Mouse (Mus musculus): Measurements from ENCODE around the gene Elovl1. TPM values are rescaled to one million over a fixed set of nuclear protein-coding genes. Genes with fewer than 3 reads are reported as not detected.

Elovl1 gene
- polyA plus RNA-seq (2012; rRNA removed) = 27.5 and 54.4 TPM in 2 replicates

DNA sequence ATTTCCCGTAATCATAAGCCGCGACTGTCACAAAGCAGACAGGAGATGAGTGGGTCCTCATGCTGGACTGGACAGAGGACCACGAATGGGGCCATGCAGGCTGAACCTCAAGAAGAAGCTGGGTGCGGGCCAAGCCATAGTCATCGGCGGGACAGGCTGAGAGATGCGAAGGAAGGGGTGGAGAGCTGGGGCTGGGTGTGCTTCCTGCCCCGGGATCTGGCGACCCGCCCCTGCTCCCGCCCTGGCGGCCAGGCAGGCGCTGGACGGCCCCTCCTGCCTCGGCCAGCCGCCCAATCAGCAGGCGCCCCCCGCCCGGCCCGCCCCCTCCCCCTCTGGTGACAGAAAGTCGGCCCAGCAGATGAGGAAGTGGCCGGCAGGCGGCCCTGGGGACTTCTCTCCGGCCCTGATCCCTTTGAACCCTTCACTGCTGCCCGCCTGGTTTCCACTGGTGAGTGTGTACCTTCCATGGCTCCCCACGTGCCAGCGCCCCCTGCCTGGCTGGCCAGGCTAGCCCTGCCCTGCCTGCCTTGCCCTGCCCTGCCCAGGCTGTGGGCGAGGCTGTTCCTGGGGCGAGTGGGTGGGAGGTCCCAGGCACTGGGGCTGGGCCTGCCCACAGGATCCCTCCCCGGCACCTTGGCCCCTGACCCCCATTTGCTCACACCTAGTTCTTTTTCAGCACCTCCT is at the start of gene Elovl1:
Elovl1 (plus strand) TSS at position 326 of the 684 bp plus-strand sequence.

DNA sequence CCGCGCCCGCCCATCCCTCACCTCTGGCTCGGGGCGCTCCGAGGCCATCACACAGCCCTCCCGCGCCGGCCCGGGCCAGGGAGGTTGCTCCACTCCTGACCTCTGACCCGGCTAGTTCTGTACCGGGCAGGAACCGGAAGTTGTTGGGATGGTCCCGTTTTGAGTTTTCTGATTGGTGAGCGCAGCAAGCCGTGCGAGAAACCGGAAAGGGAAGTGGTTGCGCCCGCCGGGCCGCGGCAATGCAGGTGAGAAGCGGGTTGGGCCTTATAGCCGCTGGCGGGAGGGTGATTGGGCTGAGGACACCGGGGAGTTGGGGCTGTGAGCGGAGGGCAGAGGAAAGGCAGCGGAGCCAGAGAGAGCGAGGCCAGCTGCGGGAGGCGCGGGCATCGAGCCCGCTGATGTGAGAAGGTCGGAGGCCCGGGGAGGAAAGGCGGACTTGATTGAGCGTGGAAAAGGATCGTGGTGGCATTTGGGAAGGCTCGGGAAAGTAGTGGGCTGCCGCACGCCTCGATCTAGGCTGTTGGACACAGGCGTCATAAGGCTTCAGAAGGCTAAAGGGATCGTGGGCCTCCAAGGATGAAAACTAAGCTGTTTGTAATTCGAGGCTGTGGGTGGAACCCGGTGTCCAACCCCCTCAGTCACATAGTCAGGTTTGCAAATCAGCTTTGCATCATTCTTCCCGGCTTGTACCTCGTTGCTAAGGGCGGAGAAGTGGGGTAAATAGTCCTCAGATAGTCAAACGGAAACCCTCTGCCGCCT is 18.6 kb upstream of the Elovl1 start, which contains the start of the genes Szt2 and Med8:
Szt2 (minus strand) TSS at position 132 of the 759 bp plus-strand sequence.
Med8 (plus strand) TSS at position 196 of the 759 bp plus-strand sequence.

DNA sequence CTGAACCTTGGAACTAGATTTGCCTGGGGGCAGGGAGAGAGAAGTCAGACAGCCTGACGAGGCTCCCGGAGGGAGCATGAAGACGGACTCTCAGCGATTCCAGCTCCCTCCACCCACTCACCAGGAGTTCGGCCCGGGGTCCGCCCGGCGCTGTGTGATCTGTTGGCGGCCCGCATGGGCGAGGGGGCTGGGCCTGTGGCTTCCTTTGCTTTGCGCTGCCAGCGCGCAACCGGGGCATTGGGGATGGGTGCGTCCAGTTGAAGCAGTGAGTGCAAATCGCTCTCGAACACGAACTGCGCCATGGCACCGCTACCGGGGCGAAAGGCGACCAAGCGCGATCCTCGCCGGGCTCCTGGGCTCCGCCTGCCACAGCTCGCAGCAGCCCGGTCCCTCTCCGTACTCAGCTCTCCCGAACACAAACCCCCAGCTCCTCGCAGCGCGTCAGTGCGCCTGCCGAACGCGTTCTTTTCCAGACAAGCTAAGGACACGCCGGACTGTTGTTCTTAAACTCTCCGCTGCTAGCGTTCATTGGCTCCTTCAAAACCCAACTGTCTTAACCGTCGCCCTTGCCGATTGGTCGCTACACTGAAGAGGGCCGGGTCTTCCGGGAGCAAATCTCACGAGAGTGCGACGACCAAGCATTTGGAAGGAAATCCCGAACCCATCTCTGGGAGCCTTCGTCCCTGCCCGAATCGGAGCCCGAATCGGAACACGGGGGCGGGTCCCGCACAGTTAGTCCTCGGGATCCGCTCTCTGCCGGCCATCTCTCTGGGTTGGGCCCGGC is 9.1 kb downstream of the Elovl1 start, which contains the start of gene Cdc20:
Cdc20 (minus strand) TSS at position 533 of the 784 bp plus-strand sequence.

DNA sequence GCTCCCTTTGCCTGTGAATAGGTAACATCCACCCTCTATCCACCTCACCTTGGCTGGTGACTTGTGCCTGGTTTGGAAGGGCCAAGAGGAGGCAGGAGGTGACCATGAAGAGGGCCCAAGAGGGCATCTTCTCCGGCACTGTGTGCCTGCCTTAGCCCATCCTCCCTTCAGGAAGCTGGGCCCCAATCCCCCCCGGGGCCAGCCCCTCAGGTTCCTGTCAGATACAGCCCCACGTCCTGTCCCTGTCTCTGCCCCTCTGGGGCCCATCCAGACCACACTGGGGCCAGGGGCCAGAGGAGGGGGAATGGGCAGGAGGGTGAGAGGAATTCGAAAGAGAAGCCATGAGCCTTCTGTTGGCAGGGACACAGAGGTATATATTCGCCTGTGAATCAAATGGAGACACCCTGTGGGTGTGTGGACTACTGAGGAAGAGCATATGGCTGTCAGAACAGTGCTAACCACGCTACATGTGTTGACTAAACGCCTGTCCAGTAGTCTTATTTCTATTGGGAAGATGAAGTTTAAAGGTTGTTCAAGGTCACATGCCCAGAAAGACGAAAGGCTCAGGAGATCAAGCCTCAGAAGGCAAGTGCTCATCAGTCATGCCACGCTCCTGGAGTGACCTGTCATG is 29.6 kb downstream of the Elovl1 start, which contains the start of gene Mpl:
Mpl (minus strand) TSS at position 169 of the 631 bp plus-strand sequence.

Other genes starting within 250 kb of the Elovl1 start
- gene Kdm4a, start 248.1 kb upstream of the Elovl1 start, polyA plus RNA-seq (2012; rRNA removed) = 97.6 and 113 TPM in 2 replicates
- 72.6 and 95.1 TPM in 2 replicates for gene Ptprf, start 136.7 kb upstream of the Elovl1 start, polyA plus RNA-seq (2012; rRNA removed)
- gene Szt2, start 18.8 kb upstream of the Elovl1 start, polyA plus RNA-seq (2012; rRNA removed) = 34.0 and 37.1 TPM in 2 replicates
- gene Med8, start 18.8 kb upstream of the Elovl1 start, polyA plus RNA-seq (2012; rRNA removed) = 112 and 113 TPM in 2 replicates
- 187 and 193 TPM in 2 replicates for gene Cdc20, start 9.3 kb downstream of the Elovl1 start, polyA plus RNA-seq (2012; rRNA removed)
- gene Mpl, start 29.4 kb downstream of the Elovl1 start, polyA plus RNA-seq (2012; rRNA removed) = 1.3 and 1.7 TPM in 2 replicates
- 18.1 and 21.1 TPM in 2 replicates for gene Tie1, start 62.0 kb downstream of the Elovl1 start, polyA plus RNA-seq (2012; rRNA removed)
- 0.68 and 0.78 TPM in 2 replicates for gene 2610528J11Rik, start 98.9 kb downstream of the Elovl1 start, polyA plus RNA-seq (2012; rRNA removed)
- gene Tmem125, start 116.0 kb downstream of the Elovl1 start, polyA plus RNA-seq (2012; rRNA removed) = 0.32 and 0.47 TPM in 2 replicates
- gene Cfap57, start 192.7 kb downstream of the Elovl1 start, polyA plus RNA-seq (2012; rRNA removed) = 0.70 and 0.80 TPM in 2 replicates
- gene Ebna1bp2, start 192.7 kb downstream of the Elovl1 start, polyA plus RNA-seq (2012; rRNA removed) = 115 and 163 TPM in 2 replicates
- not detected in 2 replicates for gene Olfr62, start 230.9 kb downstream of the Elovl1 start, polyA plus RNA-seq (2012; rRNA removed)